Mouse (Mus musculus) CH12F3 (cell line): ENCODE results near the gene Scd3.

Experiments used
- in situ Hi-C: fragments of 300-500 bp; cut with MboI; formaldehyde crosslinking; loops from 2 replicates; pipeline ENCODE4 v1.14.3; 2020; ENCODE audit warnings: low sequenced_read_pairs

The Scd3 gene

DNA sequence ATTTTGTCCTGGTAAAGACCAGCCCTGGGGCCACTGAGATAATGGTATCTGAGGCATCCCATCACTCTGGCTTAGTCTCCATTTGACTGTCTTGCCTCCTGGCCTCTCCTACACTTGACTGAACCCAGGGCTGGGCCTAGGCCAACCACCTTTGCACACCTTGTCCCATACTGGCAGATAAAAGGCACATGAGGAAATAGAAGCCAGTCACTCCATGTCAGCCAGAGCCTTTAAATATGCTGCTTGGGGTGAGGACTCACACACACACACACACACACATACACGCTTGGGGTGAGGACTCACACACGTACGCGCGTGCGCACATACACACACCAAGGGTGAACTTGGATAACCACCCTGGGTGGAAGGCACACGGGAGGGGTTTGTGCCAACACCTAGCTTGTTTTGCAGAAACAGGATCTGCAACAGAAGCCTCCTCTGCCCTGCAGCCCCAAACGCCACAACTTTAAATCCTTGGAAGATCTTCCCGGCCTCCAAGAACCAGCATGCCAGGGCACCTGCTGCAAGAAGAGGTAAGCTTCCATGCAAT, at the start of gene Scd3:
Scd3 (plus strand) TSS at position 255 of the 550 bp plus-strand sequence.
- in situ Hi-C loops = no loop called here

DNA sequence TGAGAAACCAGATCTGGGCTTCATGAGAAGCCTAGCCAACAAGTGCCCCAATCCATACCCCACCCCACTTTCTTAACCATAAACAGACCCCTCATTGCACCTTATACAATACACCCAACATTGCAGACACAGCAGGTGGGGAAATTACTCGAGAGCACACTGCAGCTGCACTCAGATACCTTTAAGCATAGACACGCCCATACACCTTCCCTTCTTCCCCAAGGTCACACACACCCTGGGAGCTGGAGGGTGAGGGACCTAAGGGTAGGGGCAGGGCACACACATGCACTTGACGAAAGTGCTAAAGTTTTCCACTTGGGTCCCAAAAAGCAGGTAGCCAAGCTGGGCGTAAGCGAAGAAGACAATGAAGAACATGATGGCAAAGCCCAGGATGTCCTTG, 49.3 kb upstream of the Scd3 start:
- in situ Hi-C loops = no loop called here

DNA sequence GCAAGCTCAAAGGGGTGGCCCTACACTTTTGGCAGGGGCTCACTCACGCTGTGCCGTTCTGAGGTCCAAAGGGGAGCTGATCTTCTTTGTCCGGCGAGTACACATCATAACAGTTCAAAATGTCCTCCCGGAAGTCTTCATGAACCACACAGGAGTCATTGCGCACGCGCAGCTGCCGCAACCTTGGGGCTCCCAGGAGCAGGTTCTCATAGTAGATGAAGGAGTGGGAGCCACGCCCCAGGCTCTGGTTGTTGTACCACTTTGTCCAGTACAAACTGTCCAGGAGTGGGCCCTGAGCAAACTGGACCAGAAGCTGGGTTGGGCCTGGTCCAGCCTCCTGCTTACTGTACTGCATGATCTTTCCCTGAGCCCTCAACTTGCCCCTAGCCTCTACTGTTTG, 46.1 kb upstream of the Scd3 start:
- in situ Hi-C loops = no loop called here

GRCm38 (mm10) chr19:44159386-44159785, 43.7 kb upstream of the Scd3 start:
- in situ Hi-C loops = no loop called here

GRCm38 (mm10) chr19:44161515-44161914, 41.6 kb upstream of the Scd3 start:
- in situ Hi-C loops = no loop called here

GRCm38 (mm10) chr19:44174835-44175234, 28.2 kb upstream of the Scd3 start:
- in situ Hi-C loops = no loop called here

- in situ Hi-C loops = no loop called here
Observed at GRCm38 (mm10) chr19:44176741-44177140, 26.3 kb upstream of the Scd3 start.

DNA sequence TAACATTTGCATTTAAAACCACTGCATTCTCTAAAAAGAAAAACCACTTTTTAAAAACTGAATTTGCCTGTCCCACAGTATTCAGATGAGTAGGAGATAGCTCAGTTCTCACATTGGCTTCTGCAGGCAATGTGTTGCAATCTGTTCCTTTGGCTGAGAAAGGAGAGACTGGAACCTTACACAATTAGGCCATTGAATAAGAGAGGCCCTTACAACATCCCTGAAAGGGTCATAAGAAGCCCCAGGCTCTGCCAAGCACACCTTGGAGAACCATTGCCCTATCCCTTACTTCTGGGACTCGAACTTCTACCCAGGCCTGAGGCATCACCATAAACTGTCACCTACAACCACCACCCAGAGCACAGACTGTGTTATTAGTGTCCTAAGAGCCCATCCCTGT, 22.6 kb upstream of the Scd3 start:
- in situ Hi-C loops = no loop called here

DNA sequence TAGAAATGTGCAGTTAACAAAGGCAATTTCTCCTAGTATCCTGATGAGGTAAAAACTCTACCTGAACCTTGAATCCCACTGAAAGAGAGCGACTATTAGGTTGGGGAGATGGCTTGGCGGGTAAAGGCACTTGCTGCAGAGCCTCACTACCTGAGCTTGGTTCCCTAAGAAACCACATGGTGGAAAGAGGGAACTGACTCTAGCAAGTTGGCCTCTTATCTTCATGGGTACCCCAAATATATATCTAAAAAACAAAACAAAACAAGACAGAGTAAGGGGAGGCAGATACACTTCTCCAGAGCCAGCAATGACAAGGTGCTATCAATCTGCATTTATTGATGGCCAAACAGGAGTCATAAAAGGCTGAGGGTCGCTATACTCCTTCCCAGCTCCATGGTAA, 19.1 kb upstream of the Scd3 start:
- in situ Hi-C loops = no loop called here

GRCm38 (mm10) chr19:44189056-44189455, 14.0 kb upstream of the Scd3 start:
- in situ Hi-C loops = no loop called here

- in situ Hi-C loops = no loop called here
Observed at GRCm38 (mm10) chr19:44192342-44192741, 10.7 kb upstream of the Scd3 start, which contains the start of gene Pkd2l1. Pkd2l1 (minus strand) TSS chr19:44192442.

- in situ Hi-C loops = no loop called here
Observed at GRCm38 (mm10) chr19:44193906-44194305, 9.2 kb upstream of the Scd3 start.

GRCm38 (mm10) chr19:44195138-44195537, 7.9 kb upstream of the Scd3 start:
- in situ Hi-C loops = no loop called here

DNA sequence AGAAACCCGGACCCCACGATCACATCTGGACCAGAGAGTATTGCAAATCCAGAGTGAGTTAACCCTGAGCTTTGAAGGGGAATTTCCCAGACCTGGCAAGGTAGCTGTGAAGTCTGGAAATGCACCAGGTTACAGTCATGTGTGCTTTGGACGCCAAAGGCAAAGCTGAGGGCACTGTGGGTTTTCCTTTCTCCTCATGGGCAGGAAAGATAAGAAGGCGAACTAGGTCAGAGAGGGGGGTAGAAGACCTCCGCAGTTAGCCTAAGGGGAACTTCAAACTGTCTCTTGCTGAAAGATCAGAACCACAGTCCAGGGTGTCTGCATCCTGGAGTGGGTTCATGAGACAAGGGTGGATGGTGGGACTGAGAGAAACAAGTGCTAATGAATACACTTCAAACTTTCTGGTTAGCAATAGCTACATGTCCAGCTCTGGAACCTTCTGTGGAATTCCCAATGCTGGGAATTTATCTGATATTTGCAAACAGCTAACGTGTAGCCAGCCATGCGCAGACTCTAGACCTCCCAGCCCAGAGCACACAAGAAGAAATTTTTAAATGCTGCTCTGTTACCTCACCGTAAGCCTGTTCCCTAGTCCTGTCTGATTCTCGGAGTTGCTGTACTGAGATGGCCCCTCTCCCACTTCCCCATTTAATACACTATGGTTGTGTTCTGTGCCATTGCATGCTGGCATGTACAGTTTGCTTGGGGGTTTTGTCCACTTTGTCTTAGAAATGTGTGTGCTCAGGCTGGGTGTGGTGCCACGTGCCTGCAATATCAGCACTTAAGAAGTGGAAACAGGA, 5.8 kb upstream of the Scd3 start:
- in situ Hi-C loops = no loop called here

- in situ Hi-C loops = no loop called here
Observed at GRCm38 (mm10) chr19:44198494-44198893, 4.6 kb upstream of the Scd3 start.

- in situ Hi-C loops = no loop called here
Observed at GRCm38 (mm10) chr19:44198964-44199363, 4.1 kb upstream of the Scd3 start.

DNA sequence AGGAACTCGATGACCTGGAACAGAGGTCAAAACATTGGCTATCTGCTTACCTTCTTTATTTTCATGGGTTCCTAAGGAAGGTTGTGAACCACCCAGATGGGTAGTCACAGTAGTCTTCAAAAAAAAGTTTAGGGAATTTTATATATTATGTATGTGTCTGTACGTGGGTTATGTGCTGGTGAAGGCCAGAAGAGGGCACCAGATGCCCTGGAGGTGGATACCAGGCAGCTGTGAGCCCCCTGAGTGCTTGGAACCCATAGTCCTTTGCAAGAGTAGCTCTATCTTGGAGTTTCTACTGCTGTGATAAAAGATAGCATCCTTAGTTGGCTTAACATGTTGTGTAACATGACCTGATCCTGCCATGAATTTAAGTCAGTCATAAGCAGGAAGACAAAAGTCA, 4.0 kb downstream of the Scd3 start:
- in situ Hi-C loops = no loop called here

DNA sequence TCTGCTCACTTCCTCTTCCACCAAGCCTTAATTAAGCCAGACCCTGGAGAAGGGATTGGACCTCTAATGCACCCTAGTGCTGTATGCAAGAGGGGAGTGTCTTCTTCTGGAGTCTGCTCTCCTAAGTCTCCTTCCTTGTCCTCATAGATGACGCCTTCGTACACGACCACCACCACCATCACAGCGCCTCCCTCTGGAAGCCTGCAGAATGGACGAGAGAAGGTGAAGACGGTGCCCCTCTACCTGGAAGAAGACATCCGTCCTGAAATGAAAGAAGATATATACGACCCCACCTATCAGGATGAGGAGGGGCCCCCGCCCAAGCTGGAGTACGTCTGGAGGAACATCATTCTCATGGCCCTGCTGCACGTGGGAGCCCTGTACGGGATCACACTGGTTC, 12.2 kb downstream of the Scd3 start:
- in situ Hi-C loops = no loop called here

DNA sequence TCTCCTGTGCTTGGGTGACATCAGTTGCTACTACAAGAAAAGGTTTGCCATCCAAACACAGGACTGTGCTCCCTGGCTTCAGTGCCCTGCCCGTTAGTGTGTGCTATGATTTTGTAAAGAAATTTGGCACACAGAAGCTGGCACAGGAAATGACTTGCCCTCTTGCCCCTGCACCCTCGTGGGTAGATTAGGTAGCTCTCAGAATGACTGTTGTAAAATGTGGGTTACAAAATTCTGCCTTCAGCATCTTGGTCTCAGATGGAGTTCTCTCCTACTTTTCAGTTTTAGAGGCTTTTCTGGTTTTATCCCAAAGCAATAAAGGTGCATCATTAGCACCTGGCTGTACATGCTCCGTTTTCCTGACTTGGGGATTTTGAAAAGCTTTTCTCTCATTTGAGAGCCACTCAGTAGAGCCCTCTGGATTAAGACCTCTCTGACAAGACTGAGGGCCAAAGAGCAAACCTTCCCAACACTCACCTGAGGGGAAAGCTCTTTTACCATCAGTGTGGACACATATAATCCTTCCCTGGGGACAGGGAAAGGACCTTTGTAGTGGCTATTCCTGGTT, 15.0 kb downstream of the Scd3 start:
- in situ Hi-C loops = no loop called here

- in situ Hi-C loops = no loop called here
Observed at GRCm38 (mm10) chr19:44225728-44226127, 22.7 kb downstream of the Scd3 start.

- in situ Hi-C loops = no loop called here
Observed at GRCm38 (mm10) chr19:44229776-44230175, 26.7 kb downstream of the Scd3 start.

DNA sequence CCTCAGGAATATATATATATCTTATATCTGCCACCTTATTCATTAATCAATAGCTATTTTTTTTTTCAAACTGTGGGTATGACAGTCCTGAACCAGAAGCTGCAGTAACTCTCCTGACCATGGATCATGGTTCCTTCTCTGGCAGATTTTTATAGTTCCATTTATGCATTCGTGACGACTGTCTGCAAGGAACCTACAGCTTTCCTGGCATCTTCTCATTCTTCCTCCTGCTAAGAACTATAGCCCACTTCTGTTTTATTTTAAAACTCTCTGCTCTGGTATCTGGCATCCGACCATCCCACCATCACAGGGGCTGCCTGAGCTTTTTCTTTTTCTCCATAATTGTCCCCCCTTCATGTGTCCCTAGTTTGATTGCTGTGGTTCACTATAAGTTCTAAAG, 27.1 kb downstream of the Scd3 start:
- in situ Hi-C loops = no loop called here
